Mouse (Mus musculus) stomach, postnatal 0 days (tissue): Measurements from ENCODE around the gene Cd300lb. TPM values are rescaled to one million over a fixed set of nuclear protein-coding genes. Genes with fewer than 3 reads are reported as not detected.
A peak's percentile ranks its signal among the peaks of the same experiment; 100 is the strongest.

Experiments
- ATAC-seq: fragments of 200-750 bp; cut with Nextera tagmentation; 2 replicates; pipeline ENCODE4 v1.8.0; 2017; ENCODE audit not compliant: low FRiP score, low TSS enrichment
- DNase-seq: peaks from one replicate; pipeline ENCODE4 v3.0.0-alpha.2; 2016; ENCODE audit warnings: low spot score
- H3K27ac ChIP-seq: fragments of 300-500 bp; sonication (generic); replicated peaks from 2 replicates; pipeline ENCODE4 v1.5.1; 2014; ENCODE audit warnings: mild to moderate bottlenecking, control low read depth
- H3K27me3 ChIP-seq: fragments of 300-500 bp; sonication (generic); 2 replicates; pipeline ENCODE4 v1.6.1; 2014; ENCODE audit warnings: low read length; ENCODE audit not compliant: control insufficient read depth, insufficient read depth
- H3K36me3 ChIP-seq: fragments of 300-500 bp; sonication (generic); 2 replicates; pipeline ENCODE4 v1.6.1; 2014; ENCODE audit warnings: low read length, mixed read lengths; ENCODE audit not compliant: control insufficient read depth, insufficient read depth
- H3K4me1 ChIP-seq: fragments of 300-500 bp; sonication (generic); replicated peaks from 2 replicates; pipeline ENCODE4 v1.6.1; 2014; ENCODE audit warnings: antibody characterized with exemption; ENCODE audit not compliant: control insufficient read depth, insufficient read depth
- H3K4me2 ChIP-seq: fragments of 300-500 bp; sonication (generic); replicated peaks from 2 replicates; pipeline ENCODE4 v1.6.1; 2014; ENCODE audit warnings: low read depth, mild to moderate bottlenecking, control low read depth, moderate library complexity
- H3K4me3 ChIP-seq: fragments of 300-500 bp; sonication (generic); 2 replicates; pipeline ENCODE4 v1.5.1; 2014; ENCODE audit warnings: low read depth, low read length, control low read depth
- H3K9ac ChIP-seq: fragments of 300-500 bp; sonication (generic); 2 replicates; pipeline ENCODE4 v1.6.1; 2014; ENCODE audit warnings: mild to moderate bottlenecking, low read length, control low read depth, mixed read lengths
- H3K9me3 ChIP-seq: fragments of 300-500 bp; sonication (generic); 2 replicates; pipeline ENCODE4 v1.6.1; 2016; ENCODE audit warnings: low read length; ENCODE audit not compliant: control insufficient read depth
- CTCF ChIP-seq: IDR thresholded peaks from 2 replicates; pipeline ENCODE4 v1.5.1; 2016; ENCODE audit warnings: antibody characterized with exemption, low read depth, mild to moderate bottlenecking, moderate library complexity
- EP300 ChIP-seq: optimal IDR thresholded peaks from 2 replicates; pipeline ENCODE3; 2016; ENCODE audit warnings: antibody characterized with exemption
- WGBS: fragments of 180-500 bp; shearing (Covaris S2); extraction: QIAGEN DNeasy Blood & Tissue Kit; methylation state at CpG from one replicate; pipeline ENCODE4 v1.1.7; 2014; 5-methylcytosine and 5-hydroxymethylcytosine counted together
- polyA plus RNA-seq: library from polyadenylated mRNA; unstranded; fragments of >200 nt; fragmentation: Nextera tagmentation; extraction: Ambion mirVana; gene quantifications from 2 replicates; pipeline ENCODE4 v1.2.1, GENCODE M21; 2015

Cd300lb gene
- polyA plus RNA-seq, 1 experiment from 2014 or later = 0.12 TPM

- DNase-seq (no peak), ATAC-seq (no peak)
- Histone ChIP-seq H3K4me1 (no peaks in the 10 kb centered on the region), H3K4me2 (no peak overlapping the region), H3K9ac (no peak overlapping the region), H3K36me3 (no peaks in the 10 kb centered on the region), H3K27me3 (no peaks in the 10 kb centered on the region), H3K4me3 (no peak overlapping the region), H3K9me3 (no peaks in the 10 kb centered on the region), H3K27ac (no peak overlapping the region)
- 0% methylated on average over 1 of the region's 1 CpGs for WGBS
- TF ChIP-seq EP300 (no peak), CTCF (peak; percentile 74)
Observed at GRCm38 (mm10) chr11:114880589-114880988, 53.6 kb downstream of the Cd300lb start.

- ATAC-seq (no peak), DNase-seq (no peak)
- no peak overlapping the region for H3K27ac ChIP-seq
- H3K4me2 ChIP-seq = no peak overlapping the region
- H3K9ac ChIP-seq = no peak overlapping the region
- no peak for TF ChIP-seq EP300
- H3K4me1 ChIP-seq = no peaks in the 10 kb centered on the region
- H3K36me3 ChIP-seq = no peaks in the 10 kb centered on the region
- H3K9me3 ChIP-seq = no peaks in the 10 kb centered on the region
- no peaks in the 10 kb centered on the region for H3K27me3 ChIP-seq
- no peak overlapping the region for H3K4me3 ChIP-seq
Observed at GRCm38 (mm10) chr11:114880185-114880584, 54.0 kb downstream of the Cd300lb start.

- Histone ChIP-seq H3K9ac (no peak overlapping the region), H3K4me2 (no peak overlapping the region), H3K9me3 (no peaks in the 10 kb centered on the region), H3K27ac (no peak overlapping the region), H3K36me3 (no peaks in the 10 kb centered on the region), H3K27me3 (no peaks in the 10 kb centered on the region), H3K4me1 (no peaks in the 10 kb centered on the region), H3K4me3 (no peak overlapping the region)
- no peak for ATAC-seq
- no peak for DNase-seq
- 73% methylated on average over 2 of the region's 2 CpGs for WGBS
- TF ChIP-seq EP300 (no peak), CTCF (no peak)
Observed at GRCm38 (mm10) chr11:114879666-114880065, 54.5 kb downstream of the Cd300lb start.

GRCm38 (mm10) chr11:114877145-114877544, 57.0 kb downstream of the Cd300lb start:
- H3K9me3 ChIP-seq = no peaks in the 10 kb centered on the region
- ATAC-seq (0 out of 2 replicates have a peak, but pooled peaks have one; percentile 13), DNase-seq (peak; percentile 70)
- no peaks in the 10 kb centered on the region for H3K27me3 ChIP-seq
- H3K27ac ChIP-seq = no peak overlapping the region
- no peak for TF ChIP-seq EP300
- peak; percentile 87 for TF ChIP-seq CTCF
- H3K4me3 ChIP-seq = no peak overlapping the region
- H3K36me3 ChIP-seq = no peaks in the 10 kb centered on the region
- H3K9ac ChIP-seq = no peak overlapping the region
- WGBS = 34% methylated on average over 3 of the region's 3 CpGs
- H3K4me1 ChIP-seq = no peaks in the 10 kb centered on the region
- H3K4me2 ChIP-seq = no peak overlapping the region

GRCm38 (mm10) chr11:114876621-114877020, 57.6 kb downstream of the Cd300lb start:
- 55% methylated on average over 2 of the region's 2 CpGs for whole genome bisulfite sequencing
- Histone ChIP-seq H3K27me3 (no peaks in the 10 kb centered on the region), H3K4me3 (no peak overlapping the region), H3K4me2 (no peak overlapping the region), H3K9ac (no peak overlapping the region), H3K9me3 (no peaks in the 10 kb centered on the region), H3K36me3 (no peaks in the 10 kb centered on the region), H3K27ac (no peak overlapping the region), H3K4me1 (no peaks in the 10 kb centered on the region)
- DNase-seq = no peak
- ATAC-seq = peak; percentile 28; the same call in 1 of the 2 replicates
- TF ChIP-seq EP300 (no peak), CTCF (no peak)

GRCm38 (mm10) chr11:114876176-114876575, 58.0 kb downstream of the Cd300lb start:
- Histone ChIP-seq H3K4me3 (no peak overlapping the region), H3K27ac (no peak overlapping the region), H3K9ac (no peak overlapping the region), H3K36me3 (no peaks in the 10 kb centered on the region), H3K4me1 (no peaks in the 10 kb centered on the region), H3K9me3 (no peaks in the 10 kb centered on the region), H3K27me3 (no peaks in the 10 kb centered on the region), H3K4me2 (no peak overlapping the region)
- no peak for TF ChIP-seq CTCF
- 49% methylated on average over 7 of the region's 7 CpGs for WGBS
- ATAC-seq = no peak
- no peak for DNase-seq
